In the genomic region with DNA sequence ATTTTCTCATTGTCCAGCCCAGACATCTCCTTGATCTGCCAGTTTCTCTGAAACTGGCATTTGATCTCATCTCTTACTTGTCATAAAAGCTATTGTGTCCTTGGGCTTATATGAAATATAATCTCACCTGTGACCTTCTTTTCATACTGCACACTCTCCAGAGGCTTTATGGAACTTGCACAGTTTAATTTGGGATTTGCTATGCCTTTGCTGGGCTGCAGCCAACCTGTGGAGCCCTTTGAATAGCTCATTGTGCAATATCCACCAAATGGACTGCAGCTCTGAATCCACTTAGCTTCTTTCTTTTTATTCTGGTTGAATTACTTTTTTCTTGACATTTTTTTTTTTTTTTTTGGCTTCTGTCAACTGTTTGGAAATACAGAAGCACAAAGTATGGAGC, we compare ENCODE assay signal across 14 mouse cellular contexts. TPM values are rescaled to one million over a fixed set of nuclear protein-coding genes. Genes with fewer than 3 reads are reported as not detected.
A peak's percentile ranks its signal among the peaks of the same experiment; 100 is the strongest.
DNase-seq lines count a peak whose midpoint lies in the region; ATAC-seq lines count a peak whose summit lies in the region.
"Had no signal": no experiment of that assay in that cellular context is flagged by ENCODE, and none has a peak within 500 bp of the region (broad histone marks: within the 10 kb centered on the region; RNA-seq: fewer than 3 reads in every experiment).

No protein-coding gene starts in this region.

- peak; percentile 64 for DNase-seq in heart, adult 11 months
- DNase-seq in heart, adult 8-10 months (ENCODE audit: low spot score), result no peak
- peak; percentile 62 for DNase-seq in Muller cell, postnatal 12 days (ENCODE audit: inconsistent ontology term)
- DNase-seq in adrenal gland, postnatal 25 days, result peak; percentile 21
- DNase-seq in lung, postnatal 4 days, result peak; percentile 15 to 43
- DNase-seq in layer of hippocampus, adult 9-11 months, result no peak
- DNase-seq: cerebellum, adult 9-10 months; kidney, postnatal 4 days; thymus, postnatal 14 days had no signal

- H3K4me1 ChIP-seq in intestine, embryonic 15.5 days (replicated peaks), result no peaks in the 10 kb centered on the region

- H3K27ac ChIP-seq in intestine, embryonic 15.5 days, result no peak overlapping the region
- H3K27ac ChIP-seq: heart, adult 2 months; limb, embryonic 13.5 days had no signal

- H3K27me3 ChIP-seq in intestine, embryonic 15.5 days (replicated peaks), result no peaks in the 10 kb centered on the region
- H3K27me3 ChIP-seq: CH12.LX; limb, embryonic 13.5 days had no signal

- no peaks in the 10 kb centered on the region for H3K36me3 ChIP-seq in intestine, embryonic 15.5 days
- H3K36me3 ChIP-seq: limb, embryonic 13.5 days had no signal

- H3K9ac ChIP-seq in intestine, embryonic 15.5 days, result no peak overlapping the region
- H3K9ac ChIP-seq: limb, embryonic 13.5 days had no signal

- H3K4me2 ChIP-seq in intestine, embryonic 15.5 days (replicated peaks), result no peak overlapping the region
- H3K4me2 ChIP-seq: limb, embryonic 13.5 days had no signal

- no peak for ATAC-seq in intestine, embryonic 15.5 days
- ATAC-seq: intestine, embryonic 16.5 days had no signal

- H3K4me3 ChIP-seq in intestine, embryonic 15.5 days (replicated peaks), result no peak overlapping the region
- H3K4me3 ChIP-seq: heart, adult 2 months; limb, embryonic 13.5 days had no signal

- H3K9me3 ChIP-seq in intestine, embryonic 15.5 days, result no peaks in the 10 kb centered on the region
- H3K9me3 ChIP-seq: limb, embryonic 13.5 days had no signal

RNA-seq across cellular contexts. Expression of a gene that starts 37.3 kb away (rescaled TPM):
- 10 to 100 TPM in 1 of 4 experiments, 1 to 10 TPM in 3; 5.3 to 10.6 (median 7.6) TPM for total RNA-seq in heart, adult 8-10 months (2022)
- 20.2 and 20.5 TPM in 2 replicates for total RNA-seq in adrenal gland, postnatal 25 days (2021)
- polyA plus RNA-seq in intestine, embryonic 15.5 days (2015; fragmentation: Nextera tagmentation; extraction: Ambion mirVana), result 4.7 and 5.7 TPM in 2 replicates

Comparison
In these comparisons a context has a peak if more than half of its experiments do, and no peak if none do; other contexts are left out.
1. DNase-seq: peak in heart, adult 11 months (single experiment), Muller cell, postnatal 12 days (single experiment), adrenal gland, postnatal 25 days (single experiment) and lung, postnatal 4 days (2 of 2); none in heart, adult 8-10 months (single experiment) and layer of hippocampus, adult 9-11 months (single experiment).